Comparison of ENCODE assay signal across 8 mouse cellular contexts in the genomic region with DNA sequence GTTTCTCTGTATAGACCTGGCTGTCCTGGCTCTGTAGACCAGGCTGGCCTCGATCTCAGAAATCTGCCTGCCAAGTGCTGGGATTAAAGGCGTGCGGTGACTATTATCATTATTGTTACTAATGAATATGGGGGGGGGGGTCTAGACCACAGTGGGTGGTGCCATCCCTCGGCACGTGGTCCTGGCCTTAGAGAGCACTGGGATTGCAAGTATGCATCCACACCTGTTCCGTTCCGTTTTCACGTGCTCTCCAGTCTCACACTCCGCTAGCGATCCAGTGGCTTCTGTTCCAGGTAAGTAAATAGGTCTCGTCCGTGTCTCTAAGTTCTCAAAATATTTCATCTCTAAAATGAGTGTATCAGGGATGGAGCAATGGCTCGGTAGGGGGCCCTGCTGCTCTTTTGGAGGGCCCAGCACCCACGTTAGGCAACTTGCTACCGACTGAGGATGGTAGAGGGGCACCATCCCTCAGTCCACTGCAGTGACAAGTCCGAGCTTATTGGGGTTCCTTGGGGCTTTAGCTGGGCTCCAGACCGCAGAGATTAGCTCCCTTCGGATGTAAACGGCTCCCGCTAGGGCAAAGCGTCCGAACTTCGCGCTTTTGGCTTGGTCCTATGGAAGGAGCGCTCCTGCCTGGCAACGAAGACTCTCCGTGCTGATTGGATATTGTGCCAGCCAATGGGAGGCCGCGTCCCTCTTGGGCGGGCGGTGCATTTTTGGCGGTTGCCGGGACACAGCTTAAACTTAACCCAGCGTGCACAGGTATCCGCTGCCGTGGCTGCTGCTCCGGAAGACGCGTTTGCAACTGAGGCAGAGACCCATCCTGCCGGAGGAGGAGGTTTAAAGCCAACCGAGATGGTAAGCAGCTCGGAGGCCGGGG. TPM values are rescaled to one million over a fixed set of nuclear protein-coding genes. Genes with fewer than 3 reads are reported as not detected.
DNase-seq lines count a peak whose midpoint lies in the region; ATAC-seq lines count a peak whose summit lies in the region.

A gene (plus strand): TSS at position 190 of the 880 bp plus-strand sequence.

- peak within 1 kb of the TSS; percentile 63 for H3K4me3 ChIP-seq in lung, embryonic 16.5 days (ENCODE audit: low read length)

- peak within 1 kb of the TSS; percentile 43; the same call in 1 of the 2 replicates for H3K27ac ChIP-seq in lung, embryonic 16.5 days (ENCODE audit: low read length)

- peak; percentile 92 for DNase-seq in MEL-GATA-1-ER (ENCODE audit: extremely low read depth, low read depth)
- peak; percentile 84 for DNase-seq in cerebellum, adult 8-10 months
- peak; percentile 93 for DNase-seq in forelimb bud, embryonic 11.5 days (ENCODE audit: low read depth, low spot score)
- DNase-seq in layer of hippocampus, adult 9-10 months (ENCODE audit: low spot score) = peak; percentile 81
- peak; percentile 88 for DNase-seq in ovary, postnatal 10 days (ENCODE audit: low spot score)
- peak; percentile 92 to 93 for DNase-seq in thymus, postnatal 10 days (ENCODE audit: low spot score in 2 of 2)

- H3K9ac ChIP-seq in lung, embryonic 16.5 days (ENCODE audit: low read length) = peak within 1 kb of the TSS; percentile 60

- no peaks in the 10 kb centered on the region for H3K27me3 ChIP-seq in lung, embryonic 16.5 days (ENCODE audit: control insufficient read depth, insufficient read depth, low read depth, low read length)

- H3K9me3 ChIP-seq in lung, embryonic 16.5 days (ENCODE audit: control insufficient read depth, low read length) = no peaks in the 10 kb centered on the region

- 1% methylated on average over 43 of the region's 43 CpGs for WGBS in lung, embryonic 16.5 days

- H3K4me1 ChIP-seq in lung, embryonic 16.5 days (replicated peaks; ENCODE audit: control insufficient read depth, insufficient read depth, low read length) = peaks cover 11% of the 10 kb centered on the region; the same call in 1 of the 2 replicates

- peak; percentile 99 for ATAC-seq in hematopoietic stem cell, adult 5-6 weeks (replicated peaks in 1 of 2; ENCODE audit: insufficient read depth in 1 of 2, low FRiP score in 2 of 2, low TSS enrichment in 1 of 2, low read depth in 1 of 2, poor library complexity in 2 of 2, severe bottlenecking in 2 of 2)
- ATAC-seq in lung, embryonic 16.5 days (ENCODE audit: low read depth) = peak; percentile 100

- peak within 1 kb of the TSS; percentile 88 for H3K4me2 ChIP-seq in lung, embryonic 16.5 days (ENCODE audit: low read depth, low read length)

- no peaks in the 10 kb centered on the region for H3K36me3 ChIP-seq in lung, embryonic 16.5 days (ENCODE audit: control insufficient read depth, insufficient read depth, low read length)

RNA-seq across cellular contexts. Expression of the gene that starts here (rescaled TPM):
- 65.7 and 134 TPM in 2 replicates for total RNA-seq in hematopoietic stem cell, adult 5-6 weeks (2017)
- 24.6 and 31.2 TPM in 2 replicates for polyA plus RNA-seq in lung, embryonic 16.5 days (2015; fragmentation: Nextera tagmentation; extraction: Ambion mirVana)

Comparison
In these comparisons a context has a peak if more than half of its experiments do, and no peak if none do; other contexts are left out.
1. Peak in every context shown above with its lines: DNase-seq, ATAC-seq, H3K4me3 ChIP-seq and H3K27ac ChIP-seq.